Mouse (Mus musculus) hindbrain, embryonic 11.5 days (tissue): Measurements from ENCODE around the gene Rrp12. TPM values are rescaled to one million over a fixed set of nuclear protein-coding genes. Genes with fewer than 3 reads are reported as not detected.
A peak's percentile ranks its signal among the peaks of the same experiment; 100 is the strongest.

Experiments
- ATAC-seq: fragments of 200-750 bp; cut with Nextera tagmentation; 2 replicates; pipeline ENCODE4 v1.8.0; 2017; ENCODE audit warnings: mild to moderate bottlenecking, moderate TSS enrichment, moderate library complexity; ENCODE audit not compliant: low FRiP score
- DNase-seq: peaks from one replicate; pipeline ENCODE4 v3.0.0-alpha.2; 2015; ENCODE audit warnings: low spot score
- H3K27ac ChIP-seq: fragments of 300-500 bp; sonication (generic); 2 replicates; pipeline ENCODE4 v1.5.1; 2014; ENCODE audit warnings: mild to moderate bottlenecking, low read depth, low read length
- H3K27me3 ChIP-seq: fragments of 300-500 bp; sonication (generic); 2 replicates; pipeline ENCODE4 v1.6.1; 2014; ENCODE audit warnings: mild to moderate bottlenecking, low read length, moderate library complexity, mixed read lengths; ENCODE audit not compliant: control insufficient read depth, insufficient read depth
- H3K36me3 ChIP-seq: fragments of 300-500 bp; sonication (generic); 2 replicates; pipeline ENCODE4 v1.6.1; 2014; ENCODE audit warnings: mild to moderate bottlenecking, low read length, moderate library complexity, mixed read lengths; ENCODE audit not compliant: control insufficient read depth, insufficient read depth
- H3K4me1 ChIP-seq: fragments of 300-500 bp; sonication (generic); replicated peaks from 2 replicates; pipeline ENCODE4 v1.6.1; 2014; ENCODE audit warnings: low read length, mixed read lengths; ENCODE audit not compliant: control insufficient read depth, insufficient read depth
- H3K4me2 ChIP-seq: fragments of 300-500 bp; sonication (generic); replicated peaks from 2 replicates; pipeline ENCODE4 v1.6.1; 2014; ENCODE audit warnings: mild to moderate bottlenecking, low read depth, low read length
- H3K4me3 ChIP-seq: fragments of 300-500 bp; sonication (generic); 2 replicates; pipeline ENCODE4 v1.5.1; 2014; ENCODE audit warnings: low read depth, low read length
- H3K9ac ChIP-seq: fragments of 300-500 bp; sonication (generic); 2 replicates; pipeline ENCODE4 v1.6.1; 2014; ENCODE audit warnings: low read depth, low read length
- H3K9me3 ChIP-seq: fragments of 300-500 bp; sonication (generic); 2 replicates; pipeline ENCODE4 v1.6.1; 2016; ENCODE audit warnings: low read length; ENCODE audit not compliant: control insufficient read depth
- WGBS: fragments of 180-500 bp; shearing (Covaris S2); extraction: QIAGEN DNeasy Blood & Tissue Kit; methylation state at CpG from one replicate; pipeline ENCODE4 v1.1.7; 2014; 5-methylcytosine and 5-hydroxymethylcytosine counted together
- polyA plus RNA-seq: library from polyadenylated mRNA; unstranded; fragments of >200 nt; fragmentation: Nextera tagmentation; extraction: Ambion mirVana; gene quantifications from 2 replicates; pipeline ENCODE4 v1.2.1, GENCODE M21; 2014

Rrp12 gene
- polyA plus RNA-seq, 1 experiment from 2014 or later: 11.5 TPM

- H3K27ac ChIP-seq: peak within 1 kb of the TSS; percentile 90
Observed at GRCm38 (mm10) chr19:41829381-41830105, 66.4 kb downstream of the Rrp12 start, which contains the start of gene Frat1. Frat1 (plus strand) TSS chr19:41829970.

GRCm38 (mm10) chr19:41828941-41829340 is 67.0 kb downstream of the Rrp12 start:
- DNase-seq: no peak
- Histone ChIP-seq H3K27me3 (peaks cover 7% of the 10 kb centered on the region), H3K4me2 (peak overlapping the region; percentile 99), H3K9ac (no peak overlapping the region), H3K36me3 (no peaks in the 10 kb centered on the region), H3K27ac (0 out of 2 replicates have a peak overlapping the region, but pooled peaks have one; percentile 34), H3K9me3 (no peaks in the 10 kb centered on the region), H3K4me3 (peak overlapping the region; percentile 72), H3K4me1 (peaks cover 9% of the 10 kb centered on the region; the same call in 1 of the 2 replicates)
- whole genome bisulfite sequencing: 66% methylated on average over 3 of the region's 3 CpGs
- ATAC-seq: no peak

More at GRCm38 (mm10) chr19:41829381-41830105, 66.4 kb downstream of the Rrp12 start, which contains the start of gene Frat1:
- WGBS: under 1% methylated on average over 38 of the region's 39 CpGs
- DNase-seq: peak; percentile 92
- Histone ChIP-seq H3K9me3 (no peaks in the 10 kb centered on the region), H3K4me3 (peak within 1 kb of the TSS; percentile 72), H3K36me3 (no peaks in the 10 kb centered on the region), H3K27me3 (peaks cover 7% of the 10 kb centered on the region), H3K4me1 (peaks cover 9% of the 10 kb centered on the region; the same call in 1 of the 2 replicates), H3K9ac (peak within 1 kb of the TSS; percentile 72), H3K4me2 (peak within 1 kb of the TSS; percentile 99)
- ATAC-seq: peak; percentile 94

- no peak overlapping the region for H3K4me3 ChIP-seq
- H3K4me1 ChIP-seq: peaks cover 3% of the 10 kb centered on the region; the same call in 1 of the 2 replicates
- DNase-seq: no peak
- H3K36me3 ChIP-seq: no peaks in the 10 kb centered on the region
- no peak overlapping the region for H3K27ac ChIP-seq
- no peak overlapping the region for H3K4me2 ChIP-seq
- no peaks in the 10 kb centered on the region for H3K9me3 ChIP-seq
- H3K9ac ChIP-seq: no peak overlapping the region
- 95% methylated on average over 2 of the region's 3 CpGs for WGBS
- H3K27me3 ChIP-seq: peaks cover 4% of the 10 kb centered on the region
- no peak for ATAC-seq
Observed at GRCm38 (mm10) chr19:41826529-41826928, 69.4 kb downstream of the Rrp12 start.

GRCm38 (mm10) chr19:41824950-41825349 is 71.0 kb downstream of the Rrp12 start:
- H3K27ac ChIP-seq: no peak overlapping the region

GRCm38 (mm10) chr19:41822589-41822988 is 73.4 kb downstream of the Rrp12 start:
- no peaks in the 10 kb centered on the region for H3K9me3 ChIP-seq
- 79% methylated on average over 1 of the region's 1 CpGs for WGBS
- DNase-seq (no peak), ATAC-seq (no peak)
- no peaks in the 10 kb centered on the region for H3K36me3 ChIP-seq
- H3K27me3 ChIP-seq: no peaks in the 10 kb centered on the region
- H3K27ac ChIP-seq: no peak overlapping the region
- no peak overlapping the region for H3K4me2 ChIP-seq
- H3K4me3 ChIP-seq: no peak overlapping the region
- no peak overlapping the region for H3K9ac ChIP-seq
- no peaks in the 10 kb centered on the region for H3K4me1 ChIP-seq

More at GRCm38 (mm10) chr19:41824950-41825349, 71.0 kb downstream of the Rrp12 start:
- WGBS: 87% methylated on average over 5 of the region's 5 CpGs
- no peaks in the 10 kb centered on the region for H3K9me3 ChIP-seq
- H3K27me3 ChIP-seq: no peaks in the 10 kb centered on the region
- H3K9ac ChIP-seq: no peak overlapping the region
- H3K36me3 ChIP-seq: no peaks in the 10 kb centered on the region
- DNase-seq: no peak
- no peaks in the 10 kb centered on the region for H3K4me1 ChIP-seq
- no peak overlapping the region for H3K4me3 ChIP-seq
- no peak overlapping the region for H3K4me2 ChIP-seq
- ATAC-seq: no peak

- WGBS: 9% methylated on average over 5 of the region's 5 CpGs
- no peak overlapping the region for H3K9ac ChIP-seq
- no peak for ATAC-seq
Observed at GRCm38 (mm10) chr19:41821436-41821835, 74.5 kb downstream of the Rrp12 start.

GRCm38 (mm10) chr19:41818749-41819148 is 77.2 kb downstream of the Rrp12 start:
- 88% methylated on average over 4 of the region's 4 CpGs for WGBS
- H3K36me3 ChIP-seq: no peaks in the 10 kb centered on the region
- DNase-seq (no peak), ATAC-seq (no peak)
- no peak overlapping the region for H3K9ac ChIP-seq
- no peak overlapping the region for H3K4me2 ChIP-seq
- no peaks in the 10 kb centered on the region for H3K4me1 ChIP-seq
- H3K4me3 ChIP-seq: no peak overlapping the region
- H3K27me3 ChIP-seq: no peaks in the 10 kb centered on the region
- no peak overlapping the region for H3K27ac ChIP-seq
- H3K9me3 ChIP-seq: no peaks in the 10 kb centered on the region

More at GRCm38 (mm10) chr19:41821436-41821835, 74.5 kb downstream of the Rrp12 start:
- H3K4me1 ChIP-seq: no peaks in the 10 kb centered on the region
- no peaks in the 10 kb centered on the region for H3K27me3 ChIP-seq
- H3K36me3 ChIP-seq: no peaks in the 10 kb centered on the region
- no peak for DNase-seq
- no peaks in the 10 kb centered on the region for H3K9me3 ChIP-seq
- H3K27ac ChIP-seq: no peak overlapping the region
- no peak overlapping the region for H3K4me3 ChIP-seq
- no peak overlapping the region for H3K4me2 ChIP-seq

GRCm38 (mm10) chr19:41817325-41817724 is 78.6 kb downstream of the Rrp12 start:
- H3K9me3 ChIP-seq: no peaks in the 10 kb centered on the region
- no peak overlapping the region for H3K9ac ChIP-seq
- H3K4me1 ChIP-seq: no peaks in the 10 kb centered on the region
- H3K4me3 ChIP-seq: no peak overlapping the region
- DNase-seq (no peak), ATAC-seq (no peak)
- H3K4me2 ChIP-seq: no peak overlapping the region
- no peak overlapping the region for H3K27ac ChIP-seq
- H3K36me3 ChIP-seq: no peaks in the 10 kb centered on the region
- WGBS: 61% methylated on average over 10 of the region's 10 CpGs
- no peaks in the 10 kb centered on the region for H3K27me3 ChIP-seq

- H3K4me3 ChIP-seq: no peak overlapping the region
- DNase-seq (no peak), ATAC-seq (no peak)
- 61% methylated on average over 5 of the region's 5 CpGs for WGBS
- no peak overlapping the region for H3K4me2 ChIP-seq
- H3K9me3 ChIP-seq: no peaks in the 10 kb centered on the region
- no peak overlapping the region for H3K27ac ChIP-seq
- H3K36me3 ChIP-seq: no peaks in the 10 kb centered on the region
- no peak overlapping the region for H3K9ac ChIP-seq
- no peaks in the 10 kb centered on the region for H3K27me3 ChIP-seq
- no peaks in the 10 kb centered on the region for H3K4me1 ChIP-seq
Observed at GRCm38 (mm10) chr19:41816915-41817314, 79.1 kb downstream of the Rrp12 start.
